Mouse (Mus musculus): ENCODE measurements at regions not wholly inside any gene's neighbourhood (a gene's known extent, or its start where the extent isn't known, plus 50 kb on each side); places are given as distances from the start of the nearest gene placed in this dataset.
A peak's percentile ranks its signal among the peaks of the same experiment; 100 is the strongest.

DNA sequence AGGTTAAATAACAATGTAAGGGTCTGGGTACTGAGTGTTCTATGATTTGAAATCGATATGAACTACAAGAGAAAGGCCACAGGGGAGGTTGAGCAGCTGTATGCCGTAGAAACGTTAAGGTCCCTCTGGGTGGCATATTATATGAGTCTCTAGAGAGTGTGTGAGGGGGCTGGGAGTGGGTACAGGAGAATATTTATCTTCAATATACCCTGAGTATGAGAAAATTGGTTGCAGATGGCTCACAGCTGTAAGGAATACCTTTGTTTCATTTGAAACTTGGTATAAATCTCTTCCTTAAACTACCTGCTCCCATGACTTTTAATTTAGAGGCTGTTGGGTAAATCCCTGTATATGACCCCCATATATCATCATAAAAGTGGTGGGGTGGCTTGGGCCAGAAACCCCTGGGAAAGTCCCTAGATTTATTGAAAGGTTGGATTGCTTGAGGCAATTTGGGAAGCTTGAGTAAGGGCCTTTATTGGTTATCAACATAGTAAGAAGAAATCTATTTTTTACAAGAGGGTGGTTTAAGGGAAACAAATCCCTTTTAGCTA is 128.7 kb upstream of the Prkg2 start:
- no peak overlapping the region for H3K4me3 ChIP-seq (ENCODE audit: low read depth, low read length)
- WGBS, result 53% methylated on average over 3 of the region's 3 CpGs
- H3K27me3 ChIP-seq (ENCODE audit: control insufficient read depth, insufficient read depth, low read length), result no peaks in the 10 kb centered on the region
- no peak for ATAC-seq (ENCODE audit: insufficient number of reproducible peaks, insufficient read depth, low FRiP score, low read depth)
- no peak overlapping the region for H3K9ac ChIP-seq (replicated peaks; ENCODE audit: low read depth, low read length)
- no peak overlapping the region for H3K27ac ChIP-seq (ENCODE audit: low read length)
- H3K36me3 ChIP-seq (ENCODE audit: control insufficient read depth, insufficient read depth, low read length), result no peaks in the 10 kb centered on the region
- H3K9me3 ChIP-seq (ENCODE audit: control insufficient read depth, low read depth, low read length), result no peaks in the 10 kb centered on the region
- no peaks in the 10 kb centered on the region for H3K4me1 ChIP-seq (ENCODE audit: control insufficient read depth, insufficient read depth, low read length)
- no peak overlapping the region for H3K4me2 ChIP-seq (replicated peaks; ENCODE audit: low read depth, low read length)

DNA sequence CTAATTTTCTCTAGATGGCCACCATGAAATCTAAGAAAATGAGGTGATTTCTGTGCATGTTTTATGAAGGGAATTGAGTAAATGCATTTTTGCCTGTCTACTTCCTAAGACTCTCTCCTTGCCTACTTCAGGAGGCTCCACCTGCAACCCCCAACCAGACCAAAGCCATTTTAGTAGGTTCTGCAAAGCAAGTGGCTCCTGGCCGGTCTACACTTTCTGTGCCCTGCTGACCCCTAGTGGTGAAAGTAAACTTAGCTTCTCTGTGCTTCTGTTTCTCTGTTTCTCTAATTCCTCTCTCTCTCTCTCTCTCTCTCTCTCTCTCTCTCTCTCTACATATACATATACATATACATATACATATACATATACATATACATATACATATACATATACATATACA is 120.8 kb upstream of the Prkg2 start:
- Histone ChIP-seq H3K4me1 (ENCODE audit: control insufficient read depth, insufficient read depth, low read length) (no peaks in the 10 kb centered on the region), H3K36me3 (ENCODE audit: control insufficient read depth, insufficient read depth, low read length) (no peaks in the 10 kb centered on the region), H3K27me3 (ENCODE audit: control insufficient read depth, insufficient read depth, low read length) (no peaks in the 10 kb centered on the region), H3K9me3 (ENCODE audit: control insufficient read depth, low read depth, low read length) (no peaks in the 10 kb centered on the region), H3K9ac (replicated peaks; ENCODE audit: low read depth, low read length) (no peak overlapping the region), H3K27ac (ENCODE audit: low read length) (no peak overlapping the region), H3K4me3 (ENCODE audit: low read depth, low read length) (no peak overlapping the region), H3K4me2 (replicated peaks; ENCODE audit: low read depth, low read length) (no peak overlapping the region)
- 8% methylated on average over 1 of the region's 1 CpGs for WGBS
- no peak for ATAC-seq (ENCODE audit: insufficient number of reproducible peaks, insufficient read depth, low FRiP score, low read depth)

DNA sequence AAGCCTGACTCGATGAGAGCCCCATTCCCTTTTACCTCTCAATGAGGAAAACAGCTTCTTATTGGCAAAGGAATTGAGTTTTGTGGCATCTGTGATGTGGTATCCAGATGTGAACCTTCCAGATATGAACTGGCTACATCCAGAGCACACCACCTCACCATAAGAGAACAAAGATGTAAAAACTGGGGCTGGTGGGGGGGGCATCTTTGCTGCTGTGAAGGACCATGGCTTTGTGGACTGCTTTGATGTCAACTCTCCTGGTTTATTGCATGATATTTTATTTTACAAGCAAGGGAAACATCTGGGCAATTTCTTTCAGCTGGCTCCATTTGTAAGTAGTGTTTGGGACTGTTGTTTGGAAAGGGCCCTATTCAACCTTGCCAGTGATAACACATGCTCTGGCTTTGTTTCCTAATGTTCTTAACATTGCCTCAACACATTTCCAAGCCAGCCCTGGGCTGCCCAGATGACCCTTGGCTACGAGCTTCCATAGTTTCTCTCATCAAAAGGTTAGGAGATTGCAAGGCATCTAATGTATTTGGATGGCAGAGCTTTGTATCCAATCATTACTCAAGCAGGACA is 116.2 kb upstream of the Prkg2 start:
- WGBS, result 67% methylated on average over 2 of the region's 2 CpGs
- Histone ChIP-seq H3K4me1 (ENCODE audit: control insufficient read depth, insufficient read depth, low read length) (no peaks in the 10 kb centered on the region), H3K9ac (replicated peaks; ENCODE audit: low read depth, low read length) (no peak overlapping the region), H3K27me3 (ENCODE audit: control insufficient read depth, insufficient read depth, low read length) (no peaks in the 10 kb centered on the region), H3K4me3 (ENCODE audit: low read depth, low read length) (no peak overlapping the region), H3K36me3 (ENCODE audit: control insufficient read depth, insufficient read depth, low read length) (no peaks in the 10 kb centered on the region), H3K4me2 (replicated peaks; ENCODE audit: low read depth, low read length) (no peak overlapping the region), H3K27ac (ENCODE audit: low read length) (no peak overlapping the region), H3K9me3 (ENCODE audit: control insufficient read depth, low read depth, low read length) (no peaks in the 10 kb centered on the region)
- no peak for ATAC-seq (ENCODE audit: insufficient number of reproducible peaks, insufficient read depth, low FRiP score, low read depth)

- ATAC-seq (ENCODE audit: insufficient number of reproducible peaks, insufficient read depth, low FRiP score, low read depth), result no peak
- Histone ChIP-seq H3K4me3 (ENCODE audit: low read depth, low read length) (no peak overlapping the region), H3K4me2 (replicated peaks; ENCODE audit: low read depth, low read length) (no peak overlapping the region), H3K4me1 (ENCODE audit: control insufficient read depth, insufficient read depth, low read length) (no peaks in the 10 kb centered on the region), H3K9me3 (ENCODE audit: control insufficient read depth, low read depth, low read length) (no peaks in the 10 kb centered on the region), H3K36me3 (ENCODE audit: control insufficient read depth, insufficient read depth, low read length) (no peaks in the 10 kb centered on the region), H3K27me3 (ENCODE audit: control insufficient read depth, insufficient read depth, low read length) (no peaks in the 10 kb centered on the region), H3K27ac (ENCODE audit: low read length) (no peak overlapping the region), H3K9ac (replicated peaks; ENCODE audit: low read depth, low read length) (no peak overlapping the region)
- WGBS, result 95% methylated on average over 4 of the region's 4 CpGs
Measured at GRCm38 (mm10) chr5:99152299-99152698, 115.1 kb upstream of the Prkg2 start.

- Histone ChIP-seq H3K4me3 (ENCODE audit: low read depth, low read length) (no peak overlapping the region), H3K9ac (replicated peaks; ENCODE audit: low read depth, low read length) (no peak overlapping the region), H3K4me2 (replicated peaks; ENCODE audit: low read depth, low read length) (no peak overlapping the region), H3K4me1 (ENCODE audit: control insufficient read depth, insufficient read depth, low read length) (no peaks in the 10 kb centered on the region), H3K9me3 (ENCODE audit: control insufficient read depth, low read depth, low read length) (no peaks in the 10 kb centered on the region), H3K36me3 (ENCODE audit: control insufficient read depth, insufficient read depth, low read length) (no peaks in the 10 kb centered on the region), H3K27ac (ENCODE audit: low read length) (no peak overlapping the region), H3K27me3 (ENCODE audit: control insufficient read depth, insufficient read depth, low read length) (no peaks in the 10 kb centered on the region)
- WGBS, result 30% methylated on average over 1 of the region's 1 CpGs
- 0 out of 2 replicates have a peak, but pooled peaks have one; percentile 56 for ATAC-seq (ENCODE audit: insufficient number of reproducible peaks, insufficient read depth, low FRiP score, low read depth)
Measured at GRCm38 (mm10) chr5:99149904-99150303, 112.8 kb upstream of the Prkg2 start.

- no peaks in the 10 kb centered on the region for H3K27me3 ChIP-seq (ENCODE audit: control insufficient read depth, insufficient read depth, low read length)
- H3K27ac ChIP-seq (ENCODE audit: low read length), result no peak overlapping the region
- H3K9ac ChIP-seq (replicated peaks; ENCODE audit: low read depth, low read length), result no peak overlapping the region
- no peak overlapping the region for H3K4me3 ChIP-seq (ENCODE audit: low read depth, low read length)
- no peak for ATAC-seq (ENCODE audit: insufficient number of reproducible peaks, insufficient read depth, low FRiP score, low read depth)
- H3K4me2 ChIP-seq (replicated peaks; ENCODE audit: low read depth, low read length), result no peak overlapping the region
- no peaks in the 10 kb centered on the region for H3K4me1 ChIP-seq (ENCODE audit: control insufficient read depth, insufficient read depth, low read length)
- WGBS, result 76% methylated on average over 2 of the region's 2 CpGs
- no peaks in the 10 kb centered on the region for H3K9me3 ChIP-seq (ENCODE audit: control insufficient read depth, low read depth, low read length)
- no peaks in the 10 kb centered on the region for H3K36me3 ChIP-seq (ENCODE audit: control insufficient read depth, insufficient read depth, low read length)
Measured at GRCm38 (mm10) chr5:99132670-99133069, 95.5 kb upstream of the Prkg2 start.

GRCm38 (mm10) chr5:99128628-99129027 is 91.5 kb upstream of the Prkg2 start:
- no peaks in the 10 kb centered on the region for H3K4me1 ChIP-seq (ENCODE audit: control insufficient read depth, insufficient read depth, low read length)
- H3K36me3 ChIP-seq (ENCODE audit: control insufficient read depth, insufficient read depth, low read length), result no peaks in the 10 kb centered on the region
- peak; percentile 82 for ATAC-seq (ENCODE audit: insufficient number of reproducible peaks, insufficient read depth, low FRiP score, low read depth)
- no peaks in the 10 kb centered on the region for H3K9me3 ChIP-seq (ENCODE audit: control insufficient read depth, low read depth, low read length)
- no peak overlapping the region for H3K4me2 ChIP-seq (replicated peaks; ENCODE audit: low read depth, low read length)
- H3K4me3 ChIP-seq (ENCODE audit: low read depth, low read length), result no peak overlapping the region
- no peak overlapping the region for H3K9ac ChIP-seq (replicated peaks; ENCODE audit: low read depth, low read length)
- H3K27ac ChIP-seq (ENCODE audit: low read length), result no peak overlapping the region; the same call in 1 of the 2 replicates
- WGBS, result 64% methylated on average over 6 of the region's 6 CpGs
- H3K27me3 ChIP-seq (ENCODE audit: control insufficient read depth, insufficient read depth, low read length), result no peaks in the 10 kb centered on the region

DNA sequence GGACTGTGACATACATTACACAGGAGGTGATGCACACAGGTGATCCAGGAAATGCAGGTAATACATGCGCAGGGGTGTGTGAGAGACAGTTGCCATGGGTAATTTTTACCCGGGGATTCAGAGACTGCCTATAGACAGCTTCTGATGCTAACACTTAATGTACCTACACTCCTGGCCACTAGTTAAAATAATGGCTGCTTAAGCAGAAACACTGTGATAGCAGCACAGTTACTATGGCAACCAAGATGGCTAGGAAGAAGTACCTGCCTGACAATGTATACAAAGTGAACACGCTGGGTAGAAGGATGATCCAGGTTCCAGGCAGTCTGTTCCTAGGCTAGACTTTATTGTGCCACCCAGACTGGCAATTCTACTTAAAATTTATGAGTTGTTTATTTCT is 88.3 kb upstream of the Prkg2 start:
- no peak overlapping the region for H3K4me2 ChIP-seq (replicated peaks; ENCODE audit: low read depth, low read length)
- H3K36me3 ChIP-seq (ENCODE audit: control insufficient read depth, insufficient read depth, low read length), result no peaks in the 10 kb centered on the region
- no peak overlapping the region for H3K4me3 ChIP-seq (ENCODE audit: low read depth, low read length)
- no peak overlapping the region for H3K27ac ChIP-seq (ENCODE audit: low read length)
- ATAC-seq (ENCODE audit: insufficient number of reproducible peaks, insufficient read depth, low FRiP score, low read depth), result no peak
- H3K9ac ChIP-seq (replicated peaks; ENCODE audit: low read depth, low read length), result no peak overlapping the region
- 62% methylated on average over 3 of the region's 3 CpGs for WGBS
- H3K27me3 ChIP-seq (ENCODE audit: control insufficient read depth, insufficient read depth, low read length), result no peaks in the 10 kb centered on the region
- H3K9me3 ChIP-seq (ENCODE audit: control insufficient read depth, low read depth, low read length), result no peaks in the 10 kb centered on the region
- H3K4me1 ChIP-seq (ENCODE audit: control insufficient read depth, insufficient read depth, low read length), result no peaks in the 10 kb centered on the region

DNA sequence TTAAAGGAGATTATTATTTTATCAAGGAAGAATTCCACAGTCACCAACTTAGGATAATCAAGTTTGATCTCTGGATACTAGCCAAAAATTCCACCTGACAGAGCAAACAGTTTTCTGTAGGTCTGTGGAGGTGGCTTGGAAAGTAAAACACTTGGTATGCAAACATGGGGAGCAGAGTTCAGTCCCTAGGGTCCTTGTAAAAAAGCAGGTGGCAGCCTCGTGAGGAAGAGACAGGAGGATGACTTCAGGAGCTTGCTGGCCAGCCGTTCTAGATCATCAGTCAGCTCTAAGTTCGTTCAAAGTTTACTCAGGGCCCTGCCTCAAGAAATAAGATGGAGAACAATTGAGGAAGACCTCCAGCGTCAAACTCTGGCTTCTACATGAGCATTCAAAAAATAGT is 74.6 kb upstream of the Prkg2 start:
- H3K4me3 ChIP-seq (ENCODE audit: low read depth, low read length), result no peak overlapping the region
- WGBS, result 53% methylated on average over 4 of the region's 4 CpGs
- no peaks in the 10 kb centered on the region for H3K27me3 ChIP-seq (ENCODE audit: control insufficient read depth, insufficient read depth, low read length)
- no peaks in the 10 kb centered on the region for H3K9me3 ChIP-seq (ENCODE audit: control insufficient read depth, low read depth, low read length)
- no peak overlapping the region for H3K9ac ChIP-seq (replicated peaks; ENCODE audit: low read depth, low read length)
- no peak overlapping the region for H3K4me2 ChIP-seq (replicated peaks; ENCODE audit: low read depth, low read length)
- no peak for ATAC-seq (ENCODE audit: insufficient number of reproducible peaks, insufficient read depth, low FRiP score, low read depth)
- no peak overlapping the region for H3K27ac ChIP-seq (ENCODE audit: low read length)
- H3K4me1 ChIP-seq (ENCODE audit: control insufficient read depth, insufficient read depth, low read length), result no peaks in the 10 kb centered on the region
- no peaks in the 10 kb centered on the region for H3K36me3 ChIP-seq (ENCODE audit: control insufficient read depth, insufficient read depth, low read length)
